Mouse (Mus musculus) heart, adult 8-10 months (tissue): ENCODE measurements around the gene Car5a. TPM values are rescaled to one million over a fixed set of nuclear protein-coding genes. Genes with fewer than 3 reads are reported as not detected.

ENCODE experiments used
- DNase-seq: peaks from one replicate; pipeline ENCODE4 v3.0.0; 2022; ENCODE audit warnings: low spot score
- microRNA-seq: library from miRNA; unstranded; fragments of <30 nt; microRNA quantifications from one replicate; pipeline ENCODE4 v1.2.0, GENCODE M21; 2022
- total RNA-seq, 4 experiments: library from RNA; stranded (reverse); gene quantifications; 2 replicates each; pipeline ENCODE4 v1.2.4; 2022

Car5a gene
- total RNA-seq, 4 experiments from 2014 or later: 0.23 TPM; not detected in 3

DNA sequence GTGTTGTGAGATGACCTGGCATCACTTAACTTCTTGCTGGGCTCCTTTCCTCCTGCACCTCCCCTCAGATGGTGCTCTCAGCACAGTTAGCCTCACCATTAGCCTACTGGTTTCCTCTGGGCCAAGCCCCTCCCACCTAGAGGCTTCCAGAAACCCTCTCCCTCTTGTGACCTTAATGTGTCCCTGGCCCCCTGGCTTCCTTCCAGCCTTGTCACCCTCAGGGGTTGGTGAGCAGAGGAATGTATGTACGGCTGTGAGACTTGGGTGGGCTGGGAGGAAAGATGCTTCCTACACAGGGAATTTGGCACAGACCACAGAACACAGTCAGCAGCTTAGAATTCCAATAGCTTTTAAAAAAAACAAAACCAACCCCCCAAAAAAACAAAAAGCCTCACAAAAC lies 63.9 kb downstream of the Car5a start:
- no peak for DNase-seq

DNA sequence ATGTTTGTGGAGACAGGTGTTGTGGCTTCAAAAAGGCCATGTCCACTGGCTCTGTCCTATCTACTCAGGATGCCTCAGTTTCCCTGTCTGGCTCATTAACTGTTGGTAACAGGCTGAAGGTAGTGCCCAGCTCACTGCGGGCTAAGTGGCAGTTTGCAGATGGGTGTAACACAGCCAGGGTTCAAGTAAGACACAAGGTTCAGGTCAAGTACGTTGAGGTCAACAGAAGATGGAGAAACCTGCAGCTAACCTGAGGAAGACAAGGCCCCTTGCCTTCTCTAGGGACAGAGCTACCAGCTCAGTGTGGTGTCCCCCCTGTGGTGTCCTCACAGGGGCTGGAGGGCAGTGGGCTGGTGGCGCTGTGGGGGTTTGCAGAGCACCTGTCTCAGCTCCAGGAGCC lies 65.0 kb downstream of the Car5a start:
- no peak for DNase-seq

DNA sequence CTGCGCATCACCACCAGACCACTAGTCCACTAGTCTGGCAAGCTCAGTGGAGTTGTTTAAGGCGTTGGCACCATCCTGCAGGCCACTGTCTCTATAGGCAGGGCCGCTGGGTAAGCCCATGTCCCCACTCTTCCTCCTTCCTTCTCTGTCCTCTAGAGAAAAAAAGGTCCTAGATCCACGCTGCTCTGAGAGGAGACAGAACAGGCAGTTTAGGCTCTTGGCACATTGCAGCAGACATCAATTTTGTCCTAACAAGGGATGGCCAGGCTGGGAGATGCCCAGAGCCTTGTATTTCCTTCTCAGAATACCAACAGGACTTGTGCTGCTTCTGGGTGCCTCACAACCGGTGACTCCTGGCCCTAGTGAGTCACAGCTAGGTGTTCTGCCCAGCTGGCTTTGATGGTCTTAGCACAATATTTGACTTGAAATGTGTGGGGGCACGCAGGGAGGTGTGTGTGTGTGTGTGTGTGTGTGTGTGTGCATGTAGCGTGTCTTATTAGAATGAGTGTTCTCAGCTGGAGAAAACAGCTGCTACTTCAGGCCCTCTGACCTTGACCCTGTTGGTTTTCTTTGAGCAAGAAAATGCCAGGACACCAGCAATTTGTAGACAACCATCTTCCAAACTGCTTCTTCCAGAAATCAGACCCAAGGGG lies 66.8 kb downstream of the Car5a start:
- DNase-seq: no peak

DNA sequence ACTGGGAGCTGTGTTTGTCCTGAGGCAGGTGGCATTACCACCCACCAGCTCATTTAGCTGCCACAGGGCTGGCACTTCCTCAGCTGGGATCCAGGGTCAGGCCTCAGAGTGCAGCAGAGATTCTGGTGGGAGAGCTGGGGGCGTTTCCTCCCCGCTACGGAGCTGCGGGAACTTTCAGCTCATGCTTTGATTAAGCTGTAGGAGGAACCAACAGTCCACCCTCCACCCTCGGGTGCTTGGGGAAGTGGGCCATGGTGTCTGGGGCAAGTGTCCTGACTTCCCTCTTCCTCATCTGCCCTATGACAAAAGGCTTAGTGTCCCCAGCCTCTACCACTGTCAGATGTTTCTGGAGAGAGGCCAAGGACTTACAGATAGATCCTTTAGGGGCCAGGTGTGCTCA lies 67.5 kb downstream of the Car5a start:
- no peak for DNase-seq

DNA sequence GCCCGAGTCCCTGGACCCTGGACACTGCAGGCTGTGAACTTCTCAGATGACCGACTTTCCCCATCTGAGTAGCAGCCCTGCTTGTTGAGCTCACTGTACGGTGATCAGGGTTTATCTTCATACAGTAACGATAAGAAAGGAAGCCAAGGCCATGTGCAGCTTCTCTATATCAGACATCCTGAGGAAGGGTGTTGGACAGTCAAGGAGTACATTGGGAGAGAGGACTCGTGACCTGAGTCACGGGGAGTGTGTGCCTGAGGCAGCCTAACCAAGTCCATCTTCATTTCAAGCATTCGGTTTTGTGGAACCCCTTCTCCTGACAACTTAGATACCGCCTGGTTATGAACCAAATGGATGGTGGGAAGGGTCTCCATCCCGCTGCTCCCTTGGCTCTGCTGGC lies 69.2 kb downstream of the Car5a start:
- no peak for DNase-seq

DNA sequence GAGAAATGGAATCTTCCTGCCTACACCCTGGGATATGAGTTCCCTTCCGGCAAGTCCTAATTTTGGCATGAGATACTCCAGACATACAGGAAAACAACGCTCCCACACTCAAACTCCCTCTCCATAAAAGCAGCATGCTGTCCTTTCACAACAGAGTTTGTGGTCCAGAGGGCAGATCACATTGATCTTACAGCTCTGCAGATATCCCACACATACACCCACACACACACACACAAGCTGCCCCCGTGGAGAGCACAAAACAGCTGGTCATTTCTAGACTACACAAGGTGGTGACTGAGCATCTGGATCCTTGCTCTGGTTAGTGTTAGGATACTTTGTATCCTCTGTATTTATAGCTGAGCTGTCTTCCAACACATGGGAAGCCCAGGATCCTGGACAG lies 69.7 kb downstream of the Car5a start:
- DNase-seq: no peak

DNA sequence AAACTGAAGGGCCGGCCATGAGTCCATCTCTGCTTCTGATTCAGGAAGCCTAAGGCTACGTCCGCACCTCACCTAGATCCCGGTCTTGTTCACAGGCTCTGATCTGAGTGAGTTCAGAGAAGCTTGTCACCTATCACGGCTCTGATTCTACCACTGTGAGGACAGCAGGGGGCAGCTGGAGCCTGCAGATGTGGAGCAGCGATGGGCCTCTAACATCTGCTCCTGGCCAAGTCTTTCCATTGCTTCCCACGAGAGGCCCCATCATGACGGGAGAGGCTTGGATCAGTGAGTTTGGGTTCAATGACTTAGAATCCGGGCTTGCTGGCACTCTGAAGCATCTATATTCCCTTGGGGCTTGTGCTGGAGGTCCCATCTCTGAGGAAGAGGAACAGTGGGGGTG lies 70.7 kb downstream of the Car5a start:
- DNase-seq: peak; percentile 49

DNA sequence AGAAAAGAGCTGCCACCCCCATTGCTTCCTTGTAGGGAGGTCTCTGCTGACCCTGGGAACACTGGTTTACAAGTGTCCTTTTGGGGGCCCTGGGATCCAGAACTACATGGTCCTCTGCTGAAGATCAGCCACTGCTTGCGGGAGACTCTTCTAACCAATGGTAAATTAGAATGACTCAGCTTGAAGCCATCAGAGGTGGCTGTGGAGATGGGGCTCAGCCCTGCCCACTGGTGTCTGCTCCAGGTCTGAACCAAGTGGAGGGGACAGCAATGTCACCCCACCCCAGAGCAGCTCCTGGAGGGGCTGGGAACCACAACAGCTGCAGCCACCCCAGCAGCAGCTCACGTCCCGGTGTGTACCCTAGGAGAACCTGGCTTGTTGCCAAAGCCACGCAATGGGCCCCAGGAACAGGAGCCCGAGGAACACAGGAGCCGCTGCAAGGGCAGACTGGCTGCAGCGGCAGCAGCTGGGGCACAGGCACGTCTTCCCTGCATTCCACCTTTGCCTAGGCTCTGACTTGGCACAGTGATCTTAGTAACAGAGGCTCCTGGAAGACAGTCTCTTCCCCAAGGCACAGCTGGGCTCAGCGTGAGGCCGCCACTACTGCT lies 72.8 kb downstream of the Car5a start:
- no peak for DNase-seq

DNA sequence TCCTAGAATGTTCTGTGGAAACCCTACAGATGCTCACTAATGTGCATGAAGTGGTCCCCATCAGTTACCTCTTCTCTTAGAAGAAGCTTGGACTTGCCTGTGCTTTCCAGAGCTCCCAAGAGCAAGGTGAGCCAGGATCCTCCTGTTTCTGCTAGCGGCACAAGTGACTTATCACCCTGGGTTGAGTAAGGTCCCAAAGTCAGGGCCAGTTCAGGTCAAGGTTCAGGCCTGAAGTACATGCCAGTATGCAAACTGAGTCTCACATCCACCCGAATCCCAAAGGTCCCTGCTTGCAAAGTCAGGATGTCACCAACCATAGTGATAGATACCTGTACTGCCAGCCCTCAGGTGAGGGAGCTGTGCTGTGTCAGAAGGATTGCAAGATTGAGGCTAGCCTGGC lies 74.5 kb downstream of the Car5a start:
- DNase-seq: no peak

DNA sequence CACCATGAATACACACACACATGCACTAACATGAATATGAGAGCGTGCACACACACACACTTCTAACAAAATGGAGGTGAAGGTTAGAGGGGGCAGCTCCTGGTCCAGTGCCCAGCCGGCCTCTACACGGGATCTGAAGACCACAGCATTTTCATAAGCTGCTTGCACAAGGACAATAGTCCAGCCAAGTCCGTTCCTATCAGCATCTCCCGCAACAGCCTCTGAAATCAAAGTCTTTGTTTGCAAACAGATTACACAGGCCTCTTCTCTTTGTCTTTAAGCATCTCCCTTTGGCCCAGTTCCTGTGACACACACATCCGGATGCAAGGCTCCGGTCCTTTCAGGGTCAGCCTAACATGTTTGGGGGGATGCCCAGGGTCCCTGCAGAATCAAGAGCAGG lies 75.8 kb downstream of the Car5a start:
- DNase-seq: no peak

DNA sequence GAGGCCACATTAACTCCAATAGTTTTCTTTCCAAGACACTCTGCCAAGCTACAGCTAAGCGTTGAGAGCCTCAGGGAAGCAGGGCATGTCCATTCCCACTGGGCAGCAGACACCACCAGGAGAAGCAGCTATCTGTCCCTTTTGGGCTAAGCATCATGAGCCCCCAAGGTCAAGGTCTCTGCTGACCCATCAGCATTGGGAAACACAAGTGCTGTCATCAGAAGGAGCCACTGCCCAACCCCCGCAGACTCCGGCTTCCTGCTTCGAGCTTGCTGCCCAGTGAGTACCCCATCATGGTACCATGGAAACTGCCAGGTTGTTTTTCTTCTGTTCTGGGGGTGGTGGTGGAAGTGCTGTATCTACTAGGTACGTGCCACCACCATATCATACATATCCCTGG lies 76.5 kb downstream of the Car5a start:
- no peak for DNase-seq

Small RNAs within 50 kb of the gene (microRNA-seq; reads per million reads assigned to microRNA genes)
- gene Mir7237: not detected

Other genes with a start within 250 kb of the Car5a start
- under 1 TPM in 1 of 4 experiments, not detected in 3; 0.16 TPM for gene Jph3, start 215.3 kb downstream of the Car5a start, total RNA-seq
- gene Klhdc4, start 115.3 kb downstream of the Car5a start, total RNA-seq: 10 to 100 TPM; 12.5 to 14.9 (median 12.9) TPM
- gene Slc7a5, start 37.2 kb downstream of the Car5a start, total RNA-seq: 1 to 10 TPM; 3.8 to 4.8 (median 4.2) TPM
- gene Banp, start 4.8 kb upstream of the Car5a start, total RNA-seq: 10 to 100 TPM in 3 of 4 experiments, 1 to 10 TPM in 1; 7.6 to 24.8 (median 17.2) TPM